Comparison of ENCODE assay signal across 8 mouse cellular contexts in the genomic region with DNA sequence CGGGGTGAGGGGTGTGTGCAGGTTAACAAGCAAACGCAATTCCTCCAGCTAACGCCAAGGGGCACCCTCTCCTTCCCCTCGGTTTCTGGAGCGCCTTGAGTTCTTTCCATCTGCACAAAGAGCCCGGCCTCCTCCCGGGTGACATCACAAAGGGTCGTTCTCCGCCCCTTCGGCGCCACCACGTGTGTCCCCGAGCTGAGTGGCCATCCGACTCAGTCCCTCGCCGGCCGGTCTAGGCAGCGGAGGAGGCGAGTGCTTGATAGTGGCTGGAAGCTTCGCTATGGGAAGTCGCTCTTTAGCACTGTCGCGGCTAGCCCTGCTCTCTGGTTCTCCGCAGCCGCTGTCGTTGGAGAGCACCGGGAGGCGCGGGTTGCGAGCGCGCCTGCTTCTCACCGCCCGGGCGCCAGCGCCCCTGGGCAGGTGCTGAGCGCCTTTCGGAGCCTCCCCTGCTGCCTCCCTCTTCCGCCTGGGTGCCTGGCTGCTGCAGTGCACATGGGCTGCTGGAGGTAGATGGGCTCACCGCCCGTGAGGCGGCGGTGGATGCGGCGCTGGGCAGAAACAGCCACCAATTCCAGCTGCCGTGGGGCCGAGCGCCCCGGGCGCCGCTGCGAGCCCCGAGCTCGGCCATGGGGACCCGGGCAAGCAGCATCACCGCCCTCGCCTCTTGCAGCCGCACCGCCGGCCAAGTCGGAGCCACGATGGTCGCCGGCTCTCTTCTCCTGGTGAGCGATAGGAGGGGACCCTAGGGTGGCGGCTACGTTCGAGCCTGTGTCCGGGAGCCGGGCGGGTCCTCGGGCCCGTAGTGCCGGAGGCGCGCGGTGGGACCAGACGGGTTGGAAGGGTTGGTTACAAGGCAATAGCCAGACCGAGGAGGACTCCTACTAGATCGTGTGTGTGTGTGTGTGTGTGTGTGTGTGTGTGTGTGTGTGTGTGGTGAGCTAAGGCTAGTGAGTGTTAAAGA. TPM values are rescaled to one million over a fixed set of nuclear protein-coding genes. Genes with fewer than 3 reads are reported as not detected.
A peak's percentile ranks its signal among the peaks of the same experiment; 100 is the strongest.
DNase-seq lines count a peak whose midpoint lies in the region; ATAC-seq and TF ChIP-seq lines count a peak whose summit lies in the region.

A gene (plus strand): TSS at position 185 of the 961 bp plus-strand sequence.

- H3K27ac ChIP-seq in forebrain, embryonic 14.5 days (ENCODE audit: low read depth, low read length): peak within 1 kb of the TSS; percentile 95
- peak within 1 kb of the TSS; percentile 87 for H3K27ac ChIP-seq in liver, embryonic 16.5 days (ENCODE audit: low read length)
- H3K27ac ChIP-seq in neural tube, embryonic 12.5 days: peak within 1 kb of the TSS; percentile 90
- H3K27ac ChIP-seq in stomach, postnatal 0 days (replicated peaks): peak within 1 kb of the TSS; percentile 84

- peaks cover 8% of the 10 kb centered on the region for H3K36me3 ChIP-seq in E14TG2a.4 (ENCODE audit: insufficient read depth, low read length)
- no peaks in the 10 kb centered on the region for H3K36me3 ChIP-seq in forebrain, embryonic 14.5 days (ENCODE audit: control insufficient read depth, insufficient read depth, low read length)
- H3K36me3 ChIP-seq in liver, embryonic 16.5 days (ENCODE audit: control insufficient read depth, insufficient read depth): peaks cover 10% of the 10 kb centered on the region
- H3K36me3 ChIP-seq in neural tube, embryonic 12.5 days: peaks cover 6% of the 10 kb centered on the region; the same call in 1 of the 2 replicates
- H3K36me3 ChIP-seq in stomach, postnatal 0 days (ENCODE audit: control insufficient read depth, insufficient read depth, low read length): no peaks in the 10 kb centered on the region

- TF ChIP-seq CTCF in E14TG2a.4 (conservative IDR thresholded peaks at IDR 0.05; ENCODE audit: low read length): peak; percentile 70
- TF ChIP-seq CTCF in stomach, postnatal 0 days (IDR thresholded peaks at IDR 0.05; ENCODE audit: low read depth): peak; percentile 91

- peak; percentile 91 for DNase-seq in cerebellum, adult 11-12 months
- peak; percentile 97 for DNase-seq in forebrain, embryonic 14.5 days (ENCODE audit: low spot score)
- DNase-seq in heart, postnatal 10 days: peak; percentile 93
- peak; percentile 84 for DNase-seq in large intestine, adult 2 months (ENCODE audit: low read depth, low spot score)
- peak; percentile 96 for DNase-seq in stomach, postnatal 0 days (ENCODE audit: low spot score)

- no peak for TF ChIP-seq EP300 in stomach, postnatal 0 days (optimal IDR thresholded peaks at IDR 0.05)

- H3K9me3 ChIP-seq in E14TG2a.4 (ENCODE audit: low read length): no peaks in the 10 kb centered on the region
- H3K9me3 ChIP-seq in forebrain, embryonic 14.5 days (replicated peaks; ENCODE audit: control insufficient read depth, low read length): no peaks in the 10 kb centered on the region
- H3K9me3 ChIP-seq in liver, embryonic 16.5 days (replicated peaks; ENCODE audit: control insufficient read depth, low read length): no peaks in the 10 kb centered on the region
- no peaks in the 10 kb centered on the region for H3K9me3 ChIP-seq in neural tube, embryonic 12.5 days
- H3K9me3 ChIP-seq in stomach, postnatal 0 days (ENCODE audit: control insufficient read depth, low read length): no peaks in the 10 kb centered on the region

- peak within 1 kb of the TSS; percentile 97 for H3K9ac ChIP-seq in forebrain, embryonic 14.5 days (ENCODE audit: low read length)
- H3K9ac ChIP-seq in liver, embryonic 16.5 days (ENCODE audit: low read depth, low read length): peak within 1 kb of the TSS; percentile 93
- H3K9ac ChIP-seq in neural tube, embryonic 12.5 days: peak within 1 kb of the TSS; percentile 98
- H3K9ac ChIP-seq in stomach, postnatal 0 days (ENCODE audit: low read length): peak within 1 kb of the TSS; percentile 77

- H3K4me2 ChIP-seq in forebrain, embryonic 14.5 days (ENCODE audit: low read length): peak within 1 kb of the TSS; percentile 62
- H3K4me2 ChIP-seq in liver, embryonic 16.5 days (ENCODE audit: low read depth, low read length): peak within 1 kb of the TSS; percentile 82
- peak within 1 kb of the TSS; percentile 69 for H3K4me2 ChIP-seq in neural tube, embryonic 12.5 days (replicated peaks)
- H3K4me2 ChIP-seq in stomach, postnatal 0 days (replicated peaks; ENCODE audit: low read depth): peak within 1 kb of the TSS; percentile 97

- under 1% methylated on average over 78 of the region's 80 CpGs for WGBS in forebrain, embryonic 14.5 days
- WGBS in large intestine, adult 2 months: under 1% methylated on average over 80 of the region's 80 CpGs
- WGBS in liver, embryonic 16.5 days (ENCODE audit: insufficient replicate concordance): under 1% methylated on average over 79 of the region's 80 CpGs
- WGBS in neural tube, embryonic 12.5 days: under 1% methylated on average over 80 of the region's 80 CpGs
- WGBS in stomach, postnatal 0 days: under 1% methylated on average over 76 of the region's 80 CpGs

- H3K27me3 ChIP-seq in E14TG2a.4 (ENCODE audit: insufficient read depth, low read length): peaks cover 15% of the 10 kb centered on the region
- H3K27me3 ChIP-seq in forebrain, embryonic 14.5 days (replicated peaks; ENCODE audit: control insufficient read depth, insufficient read depth, low read length): no peaks in the 10 kb centered on the region
- 0 out of 2 replicates have a peak, but pooled peaks cover 2% of the 10 kb centered on the region for H3K27me3 ChIP-seq in liver, embryonic 16.5 days (ENCODE audit: control insufficient read depth, insufficient read depth, low read depth, low read length)
- H3K27me3 ChIP-seq in neural tube, embryonic 12.5 days (replicated peaks): no peaks in the 10 kb centered on the region
- no peaks in the 10 kb centered on the region for H3K27me3 ChIP-seq in stomach, postnatal 0 days (ENCODE audit: control insufficient read depth, insufficient read depth, low read length)

- intact Hi-C loops in heart, postnatal 10 days (cut with DNase I): loop anchor here (1.0 to 10.0 kb wide), 5 partner anchors 58 to 588 kb away; no protein-coding TSS in a partner anchor

- peaks cover 5% of the 10 kb centered on the region for H3K4me1 ChIP-seq in E14TG2a.4 (replicated peaks; ENCODE audit: low read depth, low read length)
- peaks cover 10% of the 10 kb centered on the region for H3K4me1 ChIP-seq in forebrain, embryonic 14.5 days (ENCODE audit: control insufficient read depth, insufficient read depth, low read length)
- peaks cover 19% of the 10 kb centered on the region for H3K4me1 ChIP-seq in liver, embryonic 16.5 days (ENCODE audit: control insufficient read depth, low read depth, low read length)
- peaks cover 10% of the 10 kb centered on the region for H3K4me1 ChIP-seq in neural tube, embryonic 12.5 days
- no peaks in the 10 kb centered on the region for H3K4me1 ChIP-seq in stomach, postnatal 0 days (replicated peaks; ENCODE audit: control insufficient read depth, insufficient read depth)

- peak; percentile 93 for ATAC-seq in forebrain, embryonic 14.5 days
- ATAC-seq in liver, embryonic 16.5 days (ENCODE audit: low read depth): peak; percentile 87
- peak; percentile 93 for ATAC-seq in neural tube, embryonic 12.5 days (ENCODE audit: low FRiP score, low read depth)
- ATAC-seq in stomach, postnatal 0 days (ENCODE audit: low FRiP score, low TSS enrichment): peak; percentile 95

- H3K4me3 ChIP-seq in E14TG2a.4 (replicated peaks; ENCODE audit: low read length): peak within 1 kb of the TSS; percentile 91
- peak within 1 kb of the TSS; percentile 78 for H3K4me3 ChIP-seq in forebrain, embryonic 14.5 days (ENCODE audit: low read depth, low read length)
- H3K4me3 ChIP-seq in liver, embryonic 16.5 days (ENCODE audit: low read depth, low read length): peak within 1 kb of the TSS; percentile 89
- peak within 1 kb of the TSS; percentile 90 for H3K4me3 ChIP-seq in neural tube, embryonic 12.5 days
- H3K4me3 ChIP-seq in stomach, postnatal 0 days (ENCODE audit: low read depth, low read length): peak within 1 kb of the TSS; percentile 82

RNA-seq across cellular contexts. Expression of the gene that starts here (rescaled TPM):
- 45.3 and 58.8 TPM in 2 replicates for polyA plus RNA-seq in forebrain, embryonic 14.5 days (2014; fragmentation: Nextera tagmentation; extraction: Ambion mirVana)
- total RNA-seq in heart, postnatal 10 days (2021): 10 to 100 TPM; 16.0 to 20.2 TPM
- polyA plus RNA-seq in large intestine, adult 2 months (2012; rRNA removed): 14.9 and 16.3 TPM in 2 replicates
- polyA plus RNA-seq in liver, embryonic 16.5 days (2015; fragmentation: Nextera tagmentation; extraction: Ambion mirVana): 21.0 and 21.3 TPM in 2 replicates
- 63.5 and 67.2 TPM in 2 replicates for polyA plus RNA-seq in neural tube, embryonic 12.5 days (2016; fragmentation: Nextera tagmentation; extraction: Ambion mirVana)
- 36.9 and 40.7 TPM in 2 replicates for polyA plus RNA-seq in stomach, postnatal 0 days (2015; fragmentation: Nextera tagmentation; extraction: Ambion mirVana)

Comparison
In these comparisons a context has a peak if more than half of its experiments do, and no peak if none do; other contexts are left out.
1. Peak in every context shown above with its lines: DNase-seq, ATAC-seq, H3K4me3 ChIP-seq and H3K27ac ChIP-seq.